ENCODE assay signal across 11 mouse cellular contexts in genomic region chr13:102625836-102626340, GRCm38 (mm10).
DNase-seq lines count a peak whose midpoint lies in the region; ATAC-seq and TF ChIP-seq lines count a peak whose summit lies in the region.
"Had no signal": no experiment of that assay in that cellular context is flagged by ENCODE, and none has a peak within 500 bp of the region (broad histone marks: within the 10 kb centered on the region; RNA-seq: fewer than 3 reads in every experiment).

No protein-coding gene starts in this region.

- intact Hi-C loops in left cerebral cortex, adult 2 months (cut with DNase I), result no loop called here
- intact Hi-C loops in left cerebral cortex, postnatal 36 days (cut with DNase I), result no loop called here

- no peaks in the 10 kb centered on the region for H3K4me1 ChIP-seq in forebrain, embryonic 14.5 days (ENCODE audit: control insufficient read depth, insufficient read depth, low read length)
- H3K4me1 ChIP-seq in forebrain, embryonic 13.5 days, result peaks cover 5% of the 10 kb centered on the region
- H3K4me1 ChIP-seq in hindbrain, embryonic 16.5 days (ENCODE audit: control insufficient read depth, insufficient read depth, low read depth, low read length), result 0 out of 2 replicates have a peak, but pooled peaks cover 2% of the 10 kb centered on the region
- H3K4me1 ChIP-seq in neural tube, embryonic 14.5 days (ENCODE audit: control insufficient read depth, insufficient read depth, low read length), result no peaks in the 10 kb centered on the region
- H3K4me1 ChIP-seq: liver, embryonic 13.5 days had no signal

- H3K27me3 ChIP-seq in forebrain, embryonic 14.5 days (replicated peaks; ENCODE audit: control insufficient read depth, insufficient read depth, low read length), result no peaks in the 10 kb centered on the region
- H3K27me3 ChIP-seq in forebrain, embryonic 13.5 days, result no peaks in the 10 kb centered on the region
- H3K27me3 ChIP-seq in hindbrain, embryonic 16.5 days (replicated peaks; ENCODE audit: control insufficient read depth, insufficient read depth, low read length), result no peaks in the 10 kb centered on the region
- H3K27me3 ChIP-seq in neural tube, embryonic 14.5 days (ENCODE audit: control insufficient read depth, insufficient read depth, low read length), result no peaks in the 10 kb centered on the region
- H3K27me3 ChIP-seq: liver, embryonic 13.5 days had no signal

- H3K9me3 ChIP-seq in forebrain, embryonic 14.5 days (replicated peaks; ENCODE audit: control insufficient read depth, low read length), result no peaks in the 10 kb centered on the region
- H3K9me3 ChIP-seq in forebrain, embryonic 13.5 days (replicated peaks), result no peaks in the 10 kb centered on the region
- no peaks in the 10 kb centered on the region for H3K9me3 ChIP-seq in hindbrain, embryonic 16.5 days (ENCODE audit: control insufficient read depth, low read length)
- H3K9me3 ChIP-seq in neural tube, embryonic 14.5 days (ENCODE audit: control insufficient read depth, low read length), result no peaks in the 10 kb centered on the region
- H3K9me3 ChIP-seq: liver, embryonic 13.5 days had no signal

- no peak overlapping the region for H3K4me2 ChIP-seq in forebrain, embryonic 14.5 days (ENCODE audit: low read length)
- H3K4me2 ChIP-seq in forebrain, embryonic 13.5 days, result no peak overlapping the region
- no peak overlapping the region for H3K4me2 ChIP-seq in hindbrain, embryonic 16.5 days (ENCODE audit: low read length)
- H3K4me2 ChIP-seq in neural tube, embryonic 14.5 days (ENCODE audit: low read depth, low read length), result no peak overlapping the region
- H3K4me2 ChIP-seq: liver, embryonic 13.5 days had no signal

- no peak overlapping the region for H3K4me3 ChIP-seq in forebrain, embryonic 14.5 days (ENCODE audit: low read depth, low read length)
- H3K4me3 ChIP-seq in forebrain, embryonic 13.5 days, result no peak overlapping the region
- no peak overlapping the region for H3K4me3 ChIP-seq in left cerebral cortex, adult 2 months
- no peak overlapping the region for H3K4me3 ChIP-seq in hindbrain, embryonic 16.5 days (ENCODE audit: low read length)
- H3K4me3 ChIP-seq in neural tube, embryonic 14.5 days (ENCODE audit: low read depth, low read length), result no peak overlapping the region
- H3K4me3 ChIP-seq: liver, embryonic 13.5 days had no signal

- 69% methylated on average over 5 of the region's 5 CpGs for WGBS in forebrain, embryonic 14.5 days
- 74% methylated on average over 5 of the region's 5 CpGs for WGBS in forebrain, embryonic 13.5 days
- 50% methylated on average over 5 of the region's 5 CpGs for WGBS in hindbrain, embryonic 16.5 days
- 41% methylated on average over 5 of the region's 5 CpGs for WGBS in neural tube, embryonic 14.5 days

- no peak overlapping the region for H3K9ac ChIP-seq in forebrain, embryonic 14.5 days (ENCODE audit: low read length)
- no peak overlapping the region for H3K9ac ChIP-seq in forebrain, embryonic 13.5 days
- no peak overlapping the region for H3K9ac ChIP-seq in hindbrain, embryonic 16.5 days (ENCODE audit: low read depth, low read length)
- no peak overlapping the region for H3K9ac ChIP-seq in neural tube, embryonic 14.5 days (replicated peaks; ENCODE audit: low read depth, low read length)
- H3K9ac ChIP-seq: liver, embryonic 13.5 days had no signal

- no peak for DNase-seq in forebrain, embryonic 14.5 days (ENCODE audit: low spot score)
- DNase-seq in left cerebral cortex, adult 2 months (ENCODE audit: extremely low spot score in 1 of 2, low spot score in 2 of 2), result no peak
- DNase-seq in left cerebral cortex, postnatal 36 days (ENCODE audit: low spot score in 2 of 2), result no peak
- DNase-seq in urinary bladder, postnatal 25 days (ENCODE audit: low spot score), result no peak
- DNase-seq: B cell, adult 2 months; liver, embryonic 13.5 days had no signal

- no peak for ATAC-seq in forebrain, embryonic 14.5 days
- no peak for ATAC-seq in forebrain, embryonic 13.5 days
- ATAC-seq in hindbrain, embryonic 16.5 days, result 0 out of 2 replicates have a peak, but pooled peaks have one; percentile 18
- ATAC-seq in neural tube, embryonic 14.5 days (ENCODE audit: low read depth), result peak; percentile 4; the same call in 1 of the 2 replicates
- ATAC-seq in granulocyte monocyte progenitor cell, adult 5-6 weeks (replicated peaks; ENCODE audit: poor library complexity, severe bottlenecking), result no peak
- ATAC-seq: inflammation-experienced regulatory T-cells, adult 6 months had no signal

- no peaks in the 10 kb centered on the region for H3K36me3 ChIP-seq in forebrain, embryonic 14.5 days (ENCODE audit: control insufficient read depth, insufficient read depth, low read length)
- no peaks in the 10 kb centered on the region for H3K36me3 ChIP-seq in forebrain, embryonic 13.5 days (ENCODE audit: poor library complexity, severe bottlenecking)
- no peaks in the 10 kb centered on the region for H3K36me3 ChIP-seq in hindbrain, embryonic 16.5 days (ENCODE audit: control insufficient read depth, insufficient read depth, low read length)
- H3K36me3 ChIP-seq in neural tube, embryonic 14.5 days (ENCODE audit: control insufficient read depth, insufficient read depth, low read length), result no peaks in the 10 kb centered on the region
- H3K36me3 ChIP-seq: liver, embryonic 13.5 days had no signal

- TF ChIP-seq CTCF in left cerebral cortex, adult 2 months (IDR thresholded peaks at IDR 0.05), result no peak

- 0 out of 2 replicates have a peak overlapping the region, but pooled peaks have one; percentile 11 for H3K27ac ChIP-seq in forebrain, embryonic 14.5 days (ENCODE audit: low read depth, low read length)
- no peak overlapping the region for H3K27ac ChIP-seq in forebrain, embryonic 13.5 days
- H3K27ac ChIP-seq in left cerebral cortex, adult 2 months, result peak overlapping the region; percentile 68
- H3K27ac ChIP-seq in hindbrain, embryonic 16.5 days (ENCODE audit: low read depth, low read length), result peak overlapping the region; percentile 65
- 0 out of 2 replicates have a peak overlapping the region, but pooled peaks have one; percentile 22 for H3K27ac ChIP-seq in neural tube, embryonic 14.5 days (ENCODE audit: low read depth, low read length)
- H3K27ac ChIP-seq: liver, embryonic 13.5 days had no signal

Comparison
In these comparisons a context has a peak if more than half of its experiments do, and no peak if none do; other contexts are left out.
1. ATAC-seq: peak in hindbrain, embryonic 16.5 days (single experiment) and neural tube, embryonic 14.5 days (single experiment); none in forebrain, embryonic 14.5 days (single experiment), forebrain, embryonic 13.5 days (single experiment) and granulocyte monocyte progenitor cell, adult 5-6 weeks (single experiment).